Mouse (Mus musculus) heart, postnatal 0 days (tissue): Measurements from ENCODE around the gene Calm4.

Source experiments
- CTCF ChIP-seq: IDR thresholded peaks from 2 replicates; pipeline ENCODE4 v1.5.1; 2016; ENCODE audit warnings: antibody characterized with exemption, control low read depth, low read depth
- EP300 ChIP-seq: IDR thresholded peaks from 2 replicates; pipeline ENCODE4 v1.6.1; 2016; ENCODE audit warnings: antibody characterized with exemption, low read depth

- no peak for TF ChIP-seq CTCF
- TF ChIP-seq EP300 = no peak
These were observed 23.7 kb downstream of the Calm4 start for GRCm38 (mm10) chr13:3861251-3861650.
